Mouse (Mus musculus): ENCODE measurements around the gene Magi2.

GRCm38 (mm10) chr5:20062011-20062410 is 835.2 kb downstream of the Magi2 start:
- TF ChIP-seq CTCF (IDR thresholded peaks at IDR 0.05; ENCODE audit: low read depth) (no peak), EP300 (IDR thresholded peaks at IDR 0.05; ENCODE audit: low read depth) (no peak)
